Mouse (Mus musculus) liver (tissue): ENCODE results near the gene Myh6.
A peak's percentile ranks its signal among the peaks of the same experiment; 100 is the strongest.

Experiments
- DNase-seq: peaks from one replicate; pipeline ENCODE4 v3.0.0-alpha.2; 2020; ENCODE audit warnings: mixed read lengths

The Myh6 gene

GRCm38 (mm10) chr14:54929801-54930200 lies 36.9 kb downstream of the Myh6 start:
- no peak for DNase-seq

- DNase-seq = no peak
Observed at GRCm38 (mm10) chr14:54927296-54927695, 39.4 kb downstream of the Myh6 start.

GRCm38 (mm10) chr14:54926401-54927158 lies 40.1 kb downstream of the Myh6 start:
- DNase-seq = peak; percentile 57

- DNase-seq = peak; percentile 24
Observed at GRCm38 (mm10) chr14:54925349-54926342, 41.1 kb downstream of the Myh6 start, which contains the start of gene Efs. Gene Efs, minus strand, starts transcription at chr14:54926126.

GRCm38 (mm10) chr14:54924641-54925348 lies 41.9 kb downstream of the Myh6 start:
- peak; percentile 57 for DNase-seq

- no peak for DNase-seq
Observed at GRCm38 (mm10) chr14:54920076-54920685, 46.5 kb downstream of the Myh6 start.

GRCm38 (mm10) chr14:54913343-54913742 lies 53.4 kb downstream of the Myh6 start:
- no peak for DNase-seq

- DNase-seq = peak; percentile 59
Observed at GRCm38 (mm10) chr14:54912886-54913285, 53.8 kb downstream of the Myh6 start, which contains the start of gene Slc22a17. Gene Slc22a17, minus strand, starts transcription at chr14:54913132.

- no peak for DNase-seq
Observed at GRCm38 (mm10) chr14:54912109-54912850, 54.4 kb downstream of the Myh6 start.

GRCm38 (mm10) chr14:54908682-54909081 lies 58.0 kb downstream of the Myh6 start:
- DNase-seq = no peak

- no peak for DNase-seq
Observed at GRCm38 (mm10) chr14:54903641-54904040, 63.1 kb downstream of the Myh6 start.

- DNase-seq = peak; percentile 66
Observed at GRCm38 (mm10) chr14:54900383-54900782, 66.3 kb downstream of the Myh6 start.

- no peak for DNase-seq
Observed at GRCm38 (mm10) chr14:54897445-54897844, 69.3 kb downstream of the Myh6 start.

- DNase-seq = peak; percentile 74
Observed at GRCm38 (mm10) chr14:54894296-54895151, 72.2 kb downstream of the Myh6 start.

- peak; percentile 96 for DNase-seq
Observed at GRCm38 (mm10) chr14:54893651-54894181, 73.0 kb downstream of the Myh6 start.

- no peak for DNase-seq
Observed at GRCm38 (mm10) chr14:54892200-54892599, 74.5 kb downstream of the Myh6 start, which contains the start of gene Pabpn1. Gene Pabpn1, plus strand, starts transcription at chr14:54892500.
